Mouse (Mus musculus): ENCODE data around the gene Gm14085. TPM values are rescaled to one million over a fixed set of nuclear protein-coding genes. Genes with fewer than 3 reads are reported as not detected.
"Not testable (repeated sequence)": the region's sequence is repeated elsewhere in the genome, so short reads cannot be mapped to it uniquely, and the experiment has no call there.

Gene Gm14085
- not detected in 2 replicates for polyA plus RNA-seq (2016; fragmentation: Nextera tagmentation; extraction: Ambion mirVana)

GRCm38 (mm10) chr2:122484641-122485040 is at the start of gene Gm14085:
Gene Gm14085 (plus strand): TSS chr2:122484941.
- H3K9me3 ChIP-seq, result no peaks in the 10 kb centered on the region
- H3K4me1 ChIP-seq, result no peaks in the 10 kb centered on the region
- H3K36me3 ChIP-seq (replicated peaks), result no peaks in the 10 kb centered on the region
- WGBS, result 94% methylated on average over 1 of the region's 1 CpGs
- no peak for DNase-seq (ENCODE audit: low spot score)
- no peak within 1 kb of the TSS for H3K4me3 ChIP-seq
- H3K27ac ChIP-seq (replicated peaks), result no peak within 1 kb of the TSS
- H3K27me3 ChIP-seq (replicated peaks; ENCODE audit: low read depth, poor library complexity, severe bottlenecking), result no peaks in the 10 kb centered on the region

- H3K27ac ChIP-seq (replicated peaks); H3K36me3 ChIP-seq (replicated peaks); H3K27me3 ChIP-seq (replicated peaks; ENCODE audit: low read depth, poor library complexity, severe bottlenecking); H3K9me3 ChIP-seq; H3K4me3 ChIP-seq; H3K4me1 ChIP-seq; DNase-seq (ENCODE audit: low spot score): not testable (repeated sequence)
- WGBS, result 90% methylated on average over 5 of the region's 5 CpGs
Observed at GRCm38 (mm10) chr2:122438706-122439482, 45.8 kb upstream of the Gm14085 start.

GRCm38 (mm10) chr2:122440521-122440920 is 44.2 kb upstream of the Gm14085 start:
- H3K27ac ChIP-seq (replicated peaks); H3K36me3 ChIP-seq (replicated peaks); H3K4me3 ChIP-seq; H3K9me3 ChIP-seq; DNase-seq (ENCODE audit: low spot score); H3K4me1 ChIP-seq; H3K27me3 ChIP-seq (replicated peaks; ENCODE audit: low read depth, poor library complexity, severe bottlenecking): not testable (repeated sequence)
- 46% methylated on average over 3 of the region's 3 CpGs for WGBS

GRCm38 (mm10) chr2:122441000-122441933 is 43.5 kb upstream of the Gm14085 start:
- WGBS, result 84% methylated on average over 7 of the region's 7 CpGs
- no peaks in the 10 kb centered on the region for H3K9me3 ChIP-seq
- H3K36me3 ChIP-seq (replicated peaks), result no peaks in the 10 kb centered on the region
- H3K4me3 ChIP-seq, result no peak overlapping the region
- H3K4me1 ChIP-seq, result no peaks in the 10 kb centered on the region
- DNase-seq (ENCODE audit: low spot score), result no peak
- no peaks in the 10 kb centered on the region for H3K27me3 ChIP-seq (replicated peaks; ENCODE audit: low read depth, poor library complexity, severe bottlenecking)
- no peak overlapping the region for H3K27ac ChIP-seq (replicated peaks)

GRCm38 (mm10) chr2:122450351-122450750 is 34.4 kb upstream of the Gm14085 start:
- Histone ChIP-seq H3K27me3 (replicated peaks; ENCODE audit: low read depth, poor library complexity, severe bottlenecking) (no peaks in the 10 kb centered on the region), H3K36me3 (replicated peaks) (no peaks in the 10 kb centered on the region), H3K9me3 (no peaks in the 10 kb centered on the region), H3K27ac (replicated peaks) (no peak overlapping the region), H3K4me1 (no peaks in the 10 kb centered on the region), H3K4me3 (no peak overlapping the region)
- no peak for DNase-seq (ENCODE audit: low spot score)
- WGBS, result 85% methylated on average over 4 of the region's 4 CpGs

- H3K9me3 ChIP-seq, result no peaks in the 10 kb centered on the region
- H3K27ac ChIP-seq (replicated peaks), result no peak overlapping the region
- no peak for DNase-seq (ENCODE audit: low spot score)
- no peaks in the 10 kb centered on the region for H3K36me3 ChIP-seq (replicated peaks)
- no peak overlapping the region for H3K4me3 ChIP-seq
- H3K4me1 ChIP-seq, result no peaks in the 10 kb centered on the region
- H3K27me3 ChIP-seq (replicated peaks; ENCODE audit: low read depth, poor library complexity, severe bottlenecking), result no peaks in the 10 kb centered on the region
- 81% methylated on average over 2 of the region's 2 CpGs for WGBS
Observed at GRCm38 (mm10) chr2:122452426-122452825, 32.3 kb upstream of the Gm14085 start.

GRCm38 (mm10) chr2:122466901-122467300 is 17.8 kb upstream of the Gm14085 start:
- no peak for DNase-seq (ENCODE audit: low spot score)
- no peaks in the 10 kb centered on the region for H3K9me3 ChIP-seq
- WGBS, result 33% methylated on average over 11 of the region's 11 CpGs
- H3K36me3 ChIP-seq (replicated peaks), result no peaks in the 10 kb centered on the region
- H3K4me1 ChIP-seq, result peaks cover 10% of the 10 kb centered on the region
- H3K27me3 ChIP-seq (replicated peaks; ENCODE audit: low read depth, poor library complexity, severe bottlenecking), result peaks cover 21% of the 10 kb centered on the region
- no peak overlapping the region for H3K27ac ChIP-seq (replicated peaks)
- H3K4me3 ChIP-seq, result peak overlapping the region; percentile 66

GRCm38 (mm10) chr2:122467351-122468013 is 17.3 kb upstream of the Gm14085 start:
- peaks cover 10% of the 10 kb centered on the region for H3K4me1 ChIP-seq
- H3K9me3 ChIP-seq, result no peaks in the 10 kb centered on the region
- peaks cover 21% of the 10 kb centered on the region for H3K27me3 ChIP-seq (replicated peaks; ENCODE audit: low read depth, poor library complexity, severe bottlenecking)
- H3K27ac ChIP-seq (replicated peaks), result peak overlapping the region; percentile 63
- WGBS, result 2% methylated on average over 46 of the region's 46 CpGs
- H3K36me3 ChIP-seq (replicated peaks), result no peaks in the 10 kb centered on the region
- peak overlapping the region; percentile 66 for H3K4me3 ChIP-seq
- DNase-seq (ENCODE audit: low spot score), result peak; percentile 98

- WGBS, result 92% methylated on average over 3 of the region's 3 CpGs
- Histone ChIP-seq H3K4me1 (peaks cover 10% of the 10 kb centered on the region), H3K27ac (replicated peaks) (no peak overlapping the region), H3K27me3 (replicated peaks; ENCODE audit: low read depth, poor library complexity, severe bottlenecking) (peaks cover 21% of the 10 kb centered on the region), H3K4me3 (no peak overlapping the region), H3K9me3 (no peaks in the 10 kb centered on the region), H3K36me3 (replicated peaks) (no peaks in the 10 kb centered on the region)
- no peak for DNase-seq (ENCODE audit: low spot score)
Observed at GRCm38 (mm10) chr2:122469221-122469620, 15.5 kb upstream of the Gm14085 start.

GRCm38 (mm10) chr2:122476585-122476984 is 8.2 kb upstream of the Gm14085 start:
- no peaks in the 10 kb centered on the region for H3K9me3 ChIP-seq
- no peaks in the 10 kb centered on the region for H3K36me3 ChIP-seq (replicated peaks)
- H3K27ac ChIP-seq (replicated peaks), result no peak overlapping the region
- H3K4me3 ChIP-seq, result no peak overlapping the region
- no peaks in the 10 kb centered on the region for H3K4me1 ChIP-seq
- DNase-seq (ENCODE audit: low spot score), result no peak
- no peaks in the 10 kb centered on the region for H3K27me3 ChIP-seq (replicated peaks; ENCODE audit: low read depth, poor library complexity, severe bottlenecking)

GRCm38 (mm10) chr2:122483787-122484186 is 954 bp upstream of the Gm14085 start:
- H3K27ac ChIP-seq (replicated peaks); H3K27me3 ChIP-seq (replicated peaks; ENCODE audit: low read depth, poor library complexity, severe bottlenecking); H3K36me3 ChIP-seq (replicated peaks); H3K4me3 ChIP-seq; H3K9me3 ChIP-seq; H3K4me1 ChIP-seq; DNase-seq (ENCODE audit: low spot score): not testable (repeated sequence)
- WGBS, result 77% methylated on average over 1 of the region's 1 CpGs

- DNase-seq (ENCODE audit: low spot score); H3K27me3 ChIP-seq (replicated peaks; ENCODE audit: low read depth, poor library complexity, severe bottlenecking); H3K4me1 ChIP-seq; H3K36me3 ChIP-seq (replicated peaks); H3K4me3 ChIP-seq; H3K27ac ChIP-seq (replicated peaks); H3K9me3 ChIP-seq: not testable (repeated sequence)
- WGBS, result 64% methylated on average over 3 of the region's 3 CpGs
Observed at GRCm38 (mm10) chr2:122485654-122486053, 913 bp downstream of the Gm14085 start.

All from embryonic facial prominence, embryonic 10.5 days (tissue).